Mouse (Mus musculus) neural tube, embryonic 11.5 days (tissue): ENCODE measurements around the gene Bmper. TPM values are rescaled to one million over a fixed set of nuclear protein-coding genes. Genes with fewer than 3 reads are reported as not detected.

ENCODE experiments used
- ATAC-seq: fragments of 200-750 bp; cut with Nextera tagmentation; 2 replicates; pipeline ENCODE4 v1.8.0; 2017; ENCODE audit warnings: moderate number of reproducible peaks, mild to moderate bottlenecking, moderate TSS enrichment, moderate library complexity; ENCODE audit not compliant: insufficient read depth, low FRiP score, low TSS enrichment
- DNase-seq: peaks from one replicate; pipeline ENCODE4 v3.0.0-alpha.2; 2015; ENCODE audit warnings: low spot score
- H3K27ac ChIP-seq: fragments of 300-500 bp; sonication (generic); 2 replicates; pipeline ENCODE4 v1.5.1; 2014; ENCODE audit warnings: low read depth, mild to moderate bottlenecking, low read length
- H3K27me3 ChIP-seq: fragments of 300-500 bp; sonication (generic); 2 replicates; pipeline ENCODE4 v1.6.1; 2014; ENCODE audit warnings: mild to moderate bottlenecking, low read length, mixed read lengths; ENCODE audit not compliant: control insufficient read depth, insufficient read depth
- H3K36me3 ChIP-seq: fragments of 300-500 bp; sonication (generic); 2 replicates; pipeline ENCODE4 v1.6.1; 2014; ENCODE audit warnings: mild to moderate bottlenecking, low read length, moderate library complexity, mixed read lengths; ENCODE audit not compliant: control insufficient read depth, insufficient read depth
- H3K4me1 ChIP-seq: fragments of 300-500 bp; sonication (generic); 2 replicates; pipeline ENCODE4 v1.6.1; 2014; ENCODE audit warnings: low read length, mixed read lengths; ENCODE audit not compliant: control insufficient read depth, insufficient read depth
- H3K4me2 ChIP-seq: fragments of 300-500 bp; sonication (generic); 2 replicates; pipeline ENCODE4 v1.6.1; 2014; ENCODE audit warnings: low read depth, mild to moderate bottlenecking, moderate library complexity
- H3K4me3 ChIP-seq: fragments of 300-500 bp; sonication (generic); 2 replicates; pipeline ENCODE4 v1.5.1; 2014; ENCODE audit warnings: low read depth, low read length
- H3K9ac ChIP-seq: fragments of 300-500 bp; sonication (generic); 2 replicates; pipeline ENCODE4 v1.6.1; 2014; ENCODE audit warnings: mild to moderate bottlenecking, low read length
- H3K9me3 ChIP-seq: fragments of 300-500 bp; sonication (generic); 2 replicates; pipeline ENCODE4 v1.6.1; 2016; ENCODE audit warnings: low read length; ENCODE audit not compliant: control insufficient read depth
- WGBS: fragments of 180-500 bp; shearing (Covaris S2); extraction: QIAGEN DNeasy Blood & Tissue Kit; methylation state at CpG from one replicate; pipeline ENCODE4 v1.1.7; 2014; 5-methylcytosine and 5-hydroxymethylcytosine counted together
- polyA plus RNA-seq: library from polyadenylated mRNA; unstranded; fragments of >200 nt; fragmentation: Nextera tagmentation; extraction: Ambion mirVana; gene quantifications from 2 replicates; pipeline ENCODE4 v1.2.1, GENCODE M21; 2014

The Bmper gene
- polyA plus RNA-seq = 10.5 and 11.2 TPM in 2 replicates

- Histone ChIP-seq H3K4me1 (no peaks in the 10 kb centered on the region), H3K27me3 (peaks cover 29% of the 10 kb centered on the region), H3K9ac (peak within 1 kb of the TSS; percentile 81), H3K9me3 (no peaks in the 10 kb centered on the region), H3K27ac (0 out of 2 replicates have a peak within 1 kb of the TSS, but pooled peaks have one; percentile 49), H3K4me2 (peak within 1 kb of the TSS; percentile 96), H3K4me3 (peak within 1 kb of the TSS; percentile 68), H3K36me3 (no peaks in the 10 kb centered on the region)
- DNase-seq (peak; percentile 82), ATAC-seq (peak; percentile 83)
- WGBS = 0% methylated on average over 54 of the region's 86 CpGs
Measured at GRCm38 (mm10) chr9:23222841-23223548, at the start of gene Bmper. Bmper (plus strand) TSS chr9:23223076.

GRCm38 (mm10) chr9:23177476-23177875 lies 45.4 kb upstream of the Bmper start:
- Histone ChIP-seq H3K9ac (no peak overlapping the region), H3K4me2 (no peak overlapping the region), H3K27me3 (no peaks in the 10 kb centered on the region), H3K4me1 (no peaks in the 10 kb centered on the region), H3K4me3 (no peak overlapping the region), H3K27ac (no peak overlapping the region), H3K9me3 (no peaks in the 10 kb centered on the region), H3K36me3 (no peaks in the 10 kb centered on the region)
- 84% methylated on average over 4 of the region's 4 CpGs for WGBS
- DNase-seq (no peak), ATAC-seq (no peak)

- Histone ChIP-seq H3K27me3 (no peaks in the 10 kb centered on the region), H3K36me3 (no peaks in the 10 kb centered on the region), H3K27ac (no peak overlapping the region), H3K4me1 (no peaks in the 10 kb centered on the region), H3K4me3 (no peak overlapping the region), H3K9me3 (no peaks in the 10 kb centered on the region), H3K9ac (no peak overlapping the region), H3K4me2 (no peak overlapping the region)
- ATAC-seq (no peak), DNase-seq (no peak)
- 86% methylated on average over 4 of the region's 4 CpGs for WGBS
Measured at GRCm38 (mm10) chr9:23187181-23187580, 35.7 kb upstream of the Bmper start.

- Histone ChIP-seq H3K9ac (no peak overlapping the region), H3K4me1 (no peaks in the 10 kb centered on the region), H3K9me3 (no peaks in the 10 kb centered on the region), H3K27me3 (no peaks in the 10 kb centered on the region), H3K4me3 (no peak overlapping the region), H3K4me2 (no peak overlapping the region), H3K36me3 (no peaks in the 10 kb centered on the region), H3K27ac (no peak overlapping the region)
- ATAC-seq (no peak), DNase-seq (no peak)
- WGBS = 84% methylated on average over 4 of the region's 4 CpGs
Measured at GRCm38 (mm10) chr9:23188136-23188535, 34.7 kb upstream of the Bmper start.

- no peaks in the 10 kb centered on the region for H3K9me3 ChIP-seq
- WGBS = 55% methylated on average over 1 of the region's 1 CpGs
- H3K4me3 ChIP-seq = no peak overlapping the region
- no peak for DNase-seq
- H3K27ac ChIP-seq = no peak overlapping the region
- H3K36me3 ChIP-seq = no peaks in the 10 kb centered on the region
- H3K9ac ChIP-seq = no peak overlapping the region
- no peaks in the 10 kb centered on the region for H3K4me1 ChIP-seq
- H3K4me2 ChIP-seq = no peak overlapping the region
- no peaks in the 10 kb centered on the region for H3K27me3 ChIP-seq
- ATAC-seq = no peak
Measured at GRCm38 (mm10) chr9:23190950-23191349, 31.9 kb upstream of the Bmper start.

- Histone ChIP-seq H3K4me3 (no peak overlapping the region), H3K27me3 (no peaks in the 10 kb centered on the region), H3K9ac (no peak overlapping the region), H3K4me1 (no peaks in the 10 kb centered on the region), H3K27ac (no peak overlapping the region), H3K9me3 (no peaks in the 10 kb centered on the region), H3K4me2 (no peak overlapping the region), H3K36me3 (no peaks in the 10 kb centered on the region)
- DNase-seq (no peak), ATAC-seq (no peak)
- WGBS = 74% methylated on average over 2 of the region's 2 CpGs
Measured at GRCm38 (mm10) chr9:23191431-23191830, 31.4 kb upstream of the Bmper start.

GRCm38 (mm10) chr9:23192567-23193331 lies 30.1 kb upstream of the Bmper start:
- Histone ChIP-seq H3K9ac (no peak overlapping the region), H3K9me3 (no peaks in the 10 kb centered on the region), H3K4me1 (no peaks in the 10 kb centered on the region), H3K4me2 (no peak overlapping the region), H3K27ac (no peak overlapping the region), H3K27me3 (no peaks in the 10 kb centered on the region), H3K36me3 (no peaks in the 10 kb centered on the region), H3K4me3 (no peak overlapping the region)
- 85% methylated on average over 3 of the region's 3 CpGs for WGBS
- ATAC-seq (no peak), DNase-seq (no peak)

GRCm38 (mm10) chr9:23198996-23199395 lies 23.9 kb upstream of the Bmper start:
- H3K4me3 ChIP-seq = no peak overlapping the region
- H3K4me2 ChIP-seq = no peak overlapping the region
- H3K9me3 ChIP-seq = no peaks in the 10 kb centered on the region
- no peak for ATAC-seq
- 93% methylated on average over 4 of the region's 4 CpGs for WGBS
- no peak overlapping the region for H3K9ac ChIP-seq
- no peaks in the 10 kb centered on the region for H3K4me1 ChIP-seq
- DNase-seq = no peak
- H3K27ac ChIP-seq = no peak overlapping the region
- H3K27me3 ChIP-seq = no peaks in the 10 kb centered on the region
- H3K36me3 ChIP-seq = no peaks in the 10 kb centered on the region

GRCm38 (mm10) chr9:23199841-23200240 lies 23.0 kb upstream of the Bmper start:
- Histone ChIP-seq H3K27ac (no peak overlapping the region), H3K4me3 (no peak overlapping the region), H3K9me3 (no peaks in the 10 kb centered on the region), H3K4me1 (peaks cover 6% of the 10 kb centered on the region; the same call in 1 of the 2 replicates), H3K27me3 (no peaks in the 10 kb centered on the region), H3K36me3 (no peaks in the 10 kb centered on the region), H3K4me2 (no peak overlapping the region), H3K9ac (no peak overlapping the region)
- no peak for ATAC-seq
- no peak for DNase-seq
- 86% methylated on average over 1 of the region's 1 CpGs for WGBS
